Mouse (Mus musculus) G1E (cell line): ENCODE data around the gene Gpr37.

Experiments used
- CTCF ChIP-seq: IDR thresholded peaks from 2 replicates; pipeline ENCODE4 v1.5.1; 2012; ENCODE audit warnings: low read depth, low read length, inconsistent platforms, mixed read lengths
- POLR2AphosphoS5 ChIP-seq: IDR thresholded peaks from 2 replicates; pipeline ENCODE4 v1.6.1; 2012; ENCODE audit warnings: low read depth, low read length, inconsistent platforms; ENCODE audit not compliant: insufficient replicate concordance
- TAL1 ChIP-seq: conservative IDR thresholded peaks from 2 replicates; pipeline ENCODE4 v1.6.1; 2012; ENCODE audit warnings: low read depth, low read length, inconsistent platforms, mixed read lengths

- TF ChIP-seq CTCF (no peak), TAL1 (no peak), POLR2AphosphoS5 (no peak)
Measured at GRCm38 (mm10) chr6:25688927-25689519, 1.5 kb downstream of the Gpr37 start.
